Mouse (Mus musculus) liver, embryonic 12.5 days (tissue): Measurements from ENCODE around the gene Fam114a1. TPM values are rescaled to one million over a fixed set of nuclear protein-coding genes. Genes with fewer than 3 reads are reported as not detected.

ENCODE experiments used
- microRNA counts: library from miRNA; unstranded; fragments of <30 nt; microRNA quantifications from one replicate; lab custom pipeline; 2017
- microRNA-seq: library from miRNA; unstranded; fragments of <30 nt; microRNA quantifications from one replicate; pipeline ENCODE4, GENCODE M21; 2017
- polyA plus RNA-seq: library from polyadenylated mRNA; unstranded; fragments of >200 nt; fragmentation: Nextera tagmentation; extraction: Ambion mirVana; gene quantifications from 2 replicates; pipeline ENCODE4 v1.2.1, GENCODE M21; 2016

Gene Fam114a1
- polyA plus RNA-seq, 1 experiment from 2014 or later: 15.3 TPM

MicroRNAs encoded within 50 kb of the gene (microRNA counts, 519-probe panel; counts per million panel counts)
- microRNA mmu-miR-574-3p (lab: Ali Mortazavi, UCI) (582 counts per million, percentile 70 among the panel's probes with 10 or more counts), microRNA mmu-miR-574-5p (lab: Ali Mortazavi, UCI) (582 counts per million, percentile 70 among the panel's probes with 10 or more counts)

Small RNA genes within 50 kb of the gene (microRNA-seq; reads per million reads assigned to microRNA genes)
- gene Mir574: 151 reads per million, percentile 52 among the genes with 10 or more reads in this experiment

Other genes with a start within 250 kb of the Fam114a1 start
- 91.2 and 105 TPM in 2 replicates for gene Klf3, start 166.7 kb upstream of the Fam114a1 start, polyA plus RNA-seq
- gene Tlr1, start 36.5 kb upstream of the Fam114a1 start, polyA plus RNA-seq: 0.96 and 1.0 TPM in 2 replicates
- 0.44 and 0.54 TPM in 2 replicates for gene Tlr6, start 10.0 kb upstream of the Fam114a1 start, polyA plus RNA-seq
- 0.39 and 0.41 TPM in 2 replicates for gene Tmem156, start 122.1 kb downstream of the Fam114a1 start, polyA plus RNA-seq
- gene Klhl5, start 137.5 kb downstream of the Fam114a1 start, polyA plus RNA-seq: 6.9 and 8.0 TPM in 2 replicates
- gene Wdr19, start 229.6 kb downstream of the Fam114a1 start, polyA plus RNA-seq: 1.3 and 2.0 TPM in 2 replicates